Mouse (Mus musculus) ZHBTc4 (cell line): ENCODE data around the gene Itch.
A peak's percentile ranks its signal among the peaks of the same experiment; 100 is the strongest.
"Not testable (repeated sequence)": the region's sequence is repeated elsewhere in the genome, so short reads cannot be mapped to it uniquely, and the experiment has no call there.

Experiments
- DNase-seq: peaks from one replicate; pipeline ENCODE4 v3.0.0-alpha.2; 2011; ENCODE audit warnings: low read depth, low spot score

Itch gene

DNA sequence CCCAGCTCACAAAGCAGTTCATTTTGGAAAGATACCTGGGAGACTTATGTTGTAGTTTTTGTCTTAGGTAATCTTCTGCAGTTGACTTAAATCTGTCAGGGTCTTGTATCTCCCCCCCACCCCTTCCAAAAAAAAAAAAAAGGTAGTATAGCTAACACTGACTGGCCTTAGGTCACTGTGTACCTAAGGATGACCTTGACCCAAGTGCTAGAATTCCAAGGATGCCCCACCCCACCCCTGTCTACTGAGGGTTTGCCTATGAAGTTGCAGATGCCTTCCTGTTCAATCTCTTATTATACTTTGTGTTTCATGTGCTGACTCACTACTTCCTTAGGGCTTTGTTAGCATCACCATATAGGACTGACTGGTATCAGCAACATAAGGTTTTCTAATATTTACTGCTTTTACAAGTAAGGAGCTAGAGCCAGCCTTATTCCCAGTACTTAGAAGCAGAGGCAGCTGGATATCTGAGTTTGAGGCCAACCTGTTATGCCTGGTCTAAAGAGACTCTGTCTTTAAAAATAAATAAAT lies 8.8 kb downstream of the Itch start:
- peak; percentile 52 for DNase-seq

DNA sequence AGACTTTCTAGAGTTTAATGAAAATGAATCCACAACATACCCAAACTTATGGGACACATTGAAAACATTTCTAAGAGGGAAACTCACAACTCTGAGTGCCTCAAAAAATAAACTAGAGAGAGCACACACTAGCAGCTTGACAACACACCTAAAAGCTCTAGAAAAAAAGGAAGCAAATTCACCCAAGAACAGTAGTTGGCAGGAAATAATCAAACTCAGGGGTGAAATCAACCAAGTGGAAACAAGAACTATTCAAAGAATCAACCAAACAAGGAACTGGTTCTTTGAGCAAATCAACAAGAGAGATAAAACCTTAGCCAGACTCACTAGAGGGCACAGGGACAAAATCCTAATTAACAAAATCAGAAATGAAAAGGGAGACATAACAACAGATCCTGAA lies 16.0 kb downstream of the Itch start:
- DNase-seq, result not testable (repeated sequence)

DNA sequence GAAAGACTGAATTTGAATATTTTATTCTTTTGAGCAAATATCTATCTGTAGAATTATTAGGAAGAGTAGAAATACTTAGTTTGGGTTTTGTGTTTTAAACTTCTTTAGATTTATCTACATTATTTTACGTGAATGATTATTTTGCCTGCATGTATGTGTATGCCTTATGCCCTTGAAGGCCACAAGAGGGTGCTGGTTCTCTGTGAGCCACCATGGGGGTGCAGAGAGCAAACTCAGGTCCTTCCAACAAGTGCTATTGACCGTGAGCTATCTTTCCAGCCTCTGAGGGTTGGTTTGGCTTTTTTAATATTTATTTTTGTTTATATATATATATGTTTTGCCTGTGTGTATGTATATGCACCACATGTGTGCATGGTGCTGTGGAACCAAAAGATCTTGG lies 74.1 kb downstream of the Itch start:
- no peak for DNase-seq

- no peak for DNase-seq
These were observed 89.8 kb downstream of the Itch start for GRCm38 (mm10) chr2:155223145-155223544.

DNA sequence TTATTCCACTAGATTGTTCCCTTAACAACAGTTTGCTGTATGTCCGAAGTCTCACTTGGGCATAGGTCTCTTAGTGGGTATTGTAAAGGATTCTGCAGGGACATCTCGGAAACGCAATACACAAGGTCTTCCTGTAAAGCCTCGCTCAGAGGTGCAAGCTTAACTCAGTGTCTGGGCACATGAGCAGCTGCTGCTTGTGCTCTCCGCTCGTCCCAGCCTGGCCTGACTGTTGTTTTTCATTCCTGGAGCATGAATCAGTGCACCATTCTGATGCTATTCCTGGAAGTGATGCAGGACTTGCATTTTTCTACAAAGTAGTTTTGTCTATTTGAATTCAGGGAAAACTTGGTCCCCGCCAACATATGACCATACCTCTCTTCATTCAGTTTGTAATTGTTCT lies 91.4 kb downstream of the Itch start:
- DNase-seq, result no peak

DNA sequence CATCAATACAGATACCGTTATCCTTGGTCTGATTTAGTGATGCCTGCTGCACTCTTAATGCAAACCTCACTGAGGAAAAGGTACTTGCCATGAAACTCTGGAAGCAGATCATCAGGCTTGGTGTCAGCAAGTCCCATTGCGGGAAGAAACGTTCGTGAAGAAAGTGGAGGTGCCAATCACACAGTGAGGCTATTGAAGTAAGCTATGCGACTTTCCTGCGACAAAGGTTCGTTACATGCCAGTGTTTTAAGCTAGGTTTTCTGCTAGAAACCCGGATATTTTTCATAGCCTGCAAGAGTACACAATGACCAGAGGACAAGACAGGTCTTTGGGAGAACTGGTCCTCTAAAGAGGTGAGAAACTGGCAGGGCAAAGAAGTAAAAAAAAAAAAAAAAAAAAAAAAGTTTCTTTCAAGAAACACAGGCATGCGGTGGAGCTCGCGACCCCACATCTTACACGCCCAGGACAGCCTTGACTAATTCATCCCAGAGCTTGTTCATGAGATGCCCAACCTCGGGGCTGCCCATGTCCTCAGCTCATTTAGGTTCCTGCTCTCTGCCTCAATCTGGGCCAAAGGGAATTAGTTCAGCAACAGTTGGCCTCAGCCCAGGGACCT lies 102.5 kb downstream of the Itch start:
- DNase-seq, result no peak

GRCm38 (mm10) chr2:155236362-155236992 lies 103.2 kb downstream of the Itch start, which contains the start of gene Dynlrb1:
Gene Dynlrb1, plus strand, starts transcription at chr2:155236533.
- peak; percentile 97 for DNase-seq

- no peak for DNase-seq
These were observed 104.0 kb downstream of the Itch start for GRCm38 (mm10) chr2:155237276-155237675.

- peak; percentile 28 for DNase-seq
These were observed 107.6 kb downstream of the Itch start for GRCm38 (mm10) chr2:155240915-155241314.

GRCm38 (mm10) chr2:155242296-155242855 lies 109.1 kb downstream of the Itch start:
- no peak for DNase-seq

- no peak for DNase-seq
These were observed 112.9 kb downstream of the Itch start for GRCm38 (mm10) chr2:155246231-155246630.

DNA sequence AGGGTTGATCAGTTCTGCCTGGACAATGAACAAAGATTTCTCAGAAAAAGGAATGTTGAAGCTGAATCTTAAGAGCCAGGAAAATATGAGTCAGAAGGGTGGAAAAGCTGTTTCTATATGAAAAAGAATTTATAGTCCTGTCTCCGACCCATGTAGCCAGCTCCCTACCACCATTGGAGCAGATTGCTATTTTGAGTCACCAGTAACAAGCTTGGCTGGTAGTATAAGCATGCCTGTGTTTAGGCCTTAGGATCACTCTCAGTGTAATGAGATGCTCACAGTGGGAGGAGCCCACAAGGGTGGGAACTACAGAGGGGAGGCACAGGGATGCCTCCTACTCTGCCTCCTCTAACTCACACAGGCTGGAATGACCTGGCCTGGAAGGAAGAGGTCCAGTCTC lies 114.9 kb downstream of the Itch start:
- no peak for DNase-seq

DNA sequence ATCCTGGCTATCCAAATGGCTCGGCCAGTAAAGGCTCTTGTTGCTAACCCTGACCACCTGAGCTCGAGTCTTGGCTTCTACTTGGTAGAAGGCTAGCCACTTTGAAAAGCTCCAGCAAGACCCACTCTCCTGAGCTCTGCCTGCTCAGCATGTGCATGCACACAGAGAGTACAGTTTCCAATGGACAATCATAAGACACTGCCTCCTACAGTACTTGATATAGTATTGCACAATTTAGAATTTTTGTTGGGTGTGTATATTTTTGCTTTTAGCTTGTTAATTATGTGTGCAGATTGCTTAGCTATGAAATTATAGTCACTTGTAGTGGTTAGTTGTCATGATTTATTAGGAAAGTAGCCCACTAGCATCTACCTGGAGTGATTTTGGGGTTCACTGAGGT lies 115.4 kb downstream of the Itch start:
- DNase-seq, result no peak

DNA sequence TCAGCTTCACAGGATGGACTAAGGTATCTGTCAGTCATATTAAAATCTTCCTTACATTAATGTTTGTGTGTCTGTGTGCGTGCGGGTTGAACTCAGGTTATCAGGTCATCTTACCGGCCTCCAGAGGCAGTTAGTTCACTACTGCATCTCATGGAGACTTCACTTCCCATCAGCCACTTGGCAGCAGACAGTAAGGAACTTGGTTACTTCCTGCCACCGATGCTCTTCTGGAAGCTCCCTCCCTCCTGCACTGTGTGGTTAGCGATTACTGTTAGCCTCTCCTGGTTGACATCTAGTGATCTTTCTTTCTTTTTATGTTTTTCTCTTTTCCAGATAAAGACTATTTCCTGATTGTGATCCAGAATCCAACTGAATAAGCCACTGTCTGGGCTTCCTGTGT lies 116.3 kb downstream of the Itch start:
- DNase-seq, result no peak

- no peak for DNase-seq
These were observed 132.2 kb downstream of the Itch start for GRCm38 (mm10) chr2:155265526-155265925.

DNA sequence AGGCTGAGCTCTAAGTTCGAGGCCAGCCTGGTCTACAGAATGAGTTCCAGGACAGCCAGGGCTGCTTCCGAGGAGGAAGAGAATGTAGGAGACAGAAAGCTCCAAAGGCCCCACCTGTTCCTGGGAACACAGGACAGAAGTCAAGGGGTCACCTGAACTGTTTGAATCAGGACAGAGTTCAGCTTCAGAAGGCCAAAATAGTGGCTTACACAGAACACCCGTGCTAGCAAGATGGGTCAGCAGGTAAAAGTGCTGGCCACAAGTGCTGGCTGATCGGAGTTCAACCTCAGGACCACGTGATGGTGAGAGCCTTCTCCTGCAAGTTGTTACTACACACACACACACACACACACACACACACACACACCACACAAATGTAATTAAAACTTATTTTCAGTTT lies 133.6 kb downstream of the Itch start:
- no peak for DNase-seq

GRCm38 (mm10) chr2:155271957-155272356 lies 138.6 kb downstream of the Itch start:
- peak; percentile 74 for DNase-seq

DNA sequence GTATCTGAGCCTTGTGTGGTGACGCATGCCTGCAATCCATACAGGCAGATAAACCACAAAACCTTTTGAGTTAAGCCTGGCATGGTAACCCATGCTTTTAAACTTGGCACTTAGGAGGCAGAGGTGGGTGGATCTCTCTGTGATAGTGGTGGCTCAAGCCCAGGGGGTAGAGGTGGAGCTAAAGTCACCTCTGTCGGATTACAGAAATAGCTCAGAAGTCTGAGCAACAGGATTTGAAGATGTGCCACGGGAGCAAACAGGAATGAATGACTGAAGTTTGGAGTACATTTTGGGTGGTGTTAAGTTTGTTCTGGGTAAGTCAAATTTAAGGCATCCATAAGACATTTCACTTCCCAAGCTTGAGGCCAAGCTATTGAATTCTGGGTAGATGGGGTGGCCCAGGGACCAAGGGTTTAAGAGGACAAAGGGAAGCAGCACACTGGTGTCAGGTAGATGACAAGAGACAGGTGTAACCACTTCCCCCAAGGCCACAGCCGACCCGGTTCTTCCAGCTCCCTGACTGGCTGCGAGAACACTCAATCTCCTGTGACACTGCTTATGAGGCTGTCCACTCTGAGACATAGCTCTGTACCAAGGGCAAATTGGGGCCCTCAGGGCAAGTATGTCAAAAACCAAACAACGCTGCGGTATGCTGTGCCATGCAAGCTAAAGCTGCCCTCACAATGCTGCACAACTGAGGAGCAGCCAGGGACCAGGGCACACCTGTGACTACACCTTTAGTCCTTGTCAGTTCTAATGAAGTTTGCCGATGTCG lies 139.3 kb downstream of the Itch start:
- DNase-seq, result no peak

DNA sequence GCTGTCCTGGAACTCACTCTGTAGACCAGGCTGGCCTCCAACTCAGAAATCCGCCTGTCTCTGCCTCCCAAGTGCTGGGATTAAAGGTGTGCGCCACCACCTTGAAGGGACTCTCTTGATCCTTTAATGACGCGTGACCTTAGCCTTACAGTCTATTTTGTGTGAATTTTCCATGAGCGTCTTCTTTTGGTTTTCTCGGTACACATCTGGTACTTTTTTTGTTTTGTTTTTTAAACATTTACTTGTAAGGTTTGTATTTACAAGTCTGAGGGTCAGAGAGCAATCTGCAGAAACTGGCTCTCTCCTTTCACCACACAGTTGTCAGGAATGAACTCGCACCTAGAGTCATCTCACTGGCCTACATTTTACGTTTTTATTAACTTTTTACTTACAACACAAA lies 140.3 kb downstream of the Itch start:
- no peak for DNase-seq

GRCm38 (mm10) chr2:155276195-155276594 lies 142.9 kb downstream of the Itch start, which contains the start of gene Map1lc3a:
Gene Map1lc3a, plus strand, starts transcription at chr2:155276297.
- DNase-seq, result peak; percentile 99
